Mouse (Mus musculus): ENCODE results near the gene Mfsd14b.

The Mfsd14b gene

DNA sequence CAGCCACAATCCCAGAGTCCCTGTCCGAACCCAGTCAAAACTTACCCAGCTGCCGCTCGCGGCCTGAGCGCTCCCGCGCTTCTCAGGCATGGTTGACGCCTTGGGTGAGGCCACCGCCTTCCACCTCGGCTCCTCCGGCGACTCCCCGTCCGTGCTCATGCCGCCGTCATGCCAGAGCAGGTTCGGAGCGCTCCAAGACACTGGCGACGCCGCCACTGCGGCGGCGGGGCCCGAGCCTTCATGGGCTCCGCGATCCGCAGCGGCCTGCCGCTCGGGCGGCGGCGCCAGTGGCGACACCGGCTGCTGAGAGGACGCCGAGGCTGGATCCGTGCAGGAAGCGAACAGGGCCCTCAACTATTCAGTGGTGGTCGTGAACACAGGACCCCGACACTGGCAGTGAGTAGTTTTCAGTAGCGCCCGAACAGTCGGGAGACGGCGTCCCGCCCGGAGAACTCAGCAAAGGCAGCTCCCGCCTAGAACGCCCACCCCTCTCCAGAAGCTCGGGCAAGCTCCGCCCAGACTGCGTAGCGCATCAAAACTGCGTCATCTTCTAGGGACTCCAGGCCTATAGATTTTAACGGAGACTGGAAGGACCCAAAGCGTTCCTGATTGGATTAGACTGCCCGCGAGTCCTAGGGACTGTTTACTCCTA lies at the start of gene Mfsd14b:
Gene Mfsd14b, minus strand, starts transcription at position 517 of the 652 bp plus-strand sequence.
- DNase-seq (ENCODE audit: low spot score in 2 of 2) = peak; percentile 88 to 90

DNA sequence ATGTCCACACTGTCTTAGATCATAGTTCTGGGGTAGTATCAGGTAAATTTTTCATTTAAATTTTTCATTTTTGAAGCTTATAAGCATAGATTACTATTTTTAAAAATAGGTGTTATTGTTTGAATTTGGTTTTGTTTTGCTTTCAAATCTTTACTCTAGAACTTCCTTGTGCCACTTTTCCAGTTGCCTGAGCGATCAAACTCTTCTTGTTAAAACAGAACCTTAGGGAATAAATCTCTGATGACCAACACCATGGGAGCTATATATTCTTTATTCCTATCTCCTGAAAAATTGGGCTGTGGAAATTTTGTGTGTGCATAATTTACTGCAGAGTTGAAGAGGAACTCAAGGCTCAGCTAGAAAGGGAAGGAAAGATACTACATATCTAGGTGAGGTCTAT lies 37.2 kb upstream of the Mfsd14b start, which contains the start of gene Olfr466:
Gene Olfr466, plus strand, starts transcription at position 301 of the 400 bp plus-strand sequence.
- DNase-seq (ENCODE audit: low spot score in 2 of 2) = no peak

DNA sequence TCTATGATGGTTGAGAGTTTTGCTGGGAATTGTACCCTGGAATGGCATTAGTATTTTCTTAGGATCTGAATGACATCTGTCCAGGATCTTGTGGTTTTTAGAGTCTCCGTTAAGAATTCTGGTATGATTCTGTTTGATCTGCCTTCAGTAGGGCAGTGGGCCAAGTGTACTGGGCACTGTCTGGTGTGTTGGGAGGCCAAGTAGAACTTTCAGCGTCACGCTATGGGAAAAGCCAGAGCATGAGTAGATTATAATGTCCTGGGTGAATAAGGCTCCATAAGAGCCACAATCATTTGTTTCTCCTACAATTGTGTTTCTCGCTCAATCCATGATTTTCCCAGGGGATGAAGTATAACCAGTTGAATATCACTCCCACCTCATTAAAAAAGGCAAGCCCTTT lies 25.0 kb upstream of the Mfsd14b start, which contains the start of gene Olfr465-ps1:
Gene Olfr465-ps1, plus strand, starts transcription at position 301 of the 400 bp plus-strand sequence.
- DNase-seq (ENCODE audit: low spot score in 2 of 2) = no peak

DNA sequence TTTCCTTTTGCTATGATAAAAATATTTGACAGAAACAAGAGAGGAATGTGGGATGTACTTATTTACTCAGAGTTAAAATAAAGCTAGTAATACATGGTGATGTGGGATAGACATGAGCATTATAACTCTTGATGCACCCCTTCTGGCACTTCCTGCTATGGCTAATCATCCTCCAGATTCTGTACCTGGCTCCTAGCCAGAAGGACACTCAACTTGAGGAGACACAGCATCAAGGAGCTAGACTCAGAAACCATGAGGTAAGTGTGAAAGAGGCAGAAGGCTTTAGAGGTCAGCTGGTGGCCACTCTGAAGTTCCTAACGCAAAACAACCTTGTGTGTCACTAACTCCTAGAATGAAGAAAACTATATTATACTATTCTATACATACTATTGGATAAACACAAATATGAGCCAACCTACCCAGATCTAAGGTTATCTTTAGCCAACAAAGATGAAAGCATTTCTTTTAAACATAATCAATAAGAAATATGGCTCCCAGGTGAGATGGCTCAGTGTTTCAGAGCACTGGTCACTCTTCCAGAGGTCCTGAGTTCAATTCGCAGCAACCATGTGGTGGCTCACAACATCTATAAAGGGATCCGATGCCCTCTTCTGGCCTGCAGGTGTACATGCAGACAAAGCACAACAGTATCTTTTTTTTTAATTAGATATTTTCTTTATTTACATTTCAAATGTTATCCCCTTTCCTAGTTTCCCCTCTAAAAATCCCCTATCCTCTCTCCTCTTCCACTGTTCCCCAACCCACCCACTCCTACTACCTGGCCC lies 14.5 kb upstream of the Mfsd14b start:
- DNase-seq (ENCODE audit: low spot score in 2 of 2) = no peak

DNA sequence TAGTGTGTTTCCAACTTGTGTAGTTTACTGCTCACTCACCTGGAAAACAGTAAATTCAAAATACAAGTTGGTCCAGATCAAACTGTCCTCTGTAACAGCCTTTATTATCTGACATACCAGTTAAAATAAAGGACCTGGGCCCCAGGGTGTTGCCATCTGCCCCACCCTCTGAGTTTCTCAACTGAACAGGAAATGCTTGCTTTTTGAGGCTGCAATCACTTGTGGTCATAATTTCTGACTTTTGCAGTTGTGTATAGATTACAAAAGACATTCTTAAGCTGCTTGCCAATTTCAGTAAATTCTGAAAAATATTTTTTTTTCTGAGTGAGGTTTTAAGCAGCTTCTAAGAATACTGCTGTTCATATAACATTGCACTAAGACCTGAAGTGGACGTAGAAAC lies 9.3 kb upstream of the Mfsd14b start:
- no peak for DNase-seq (ENCODE audit: low spot score in 2 of 2)

DNA sequence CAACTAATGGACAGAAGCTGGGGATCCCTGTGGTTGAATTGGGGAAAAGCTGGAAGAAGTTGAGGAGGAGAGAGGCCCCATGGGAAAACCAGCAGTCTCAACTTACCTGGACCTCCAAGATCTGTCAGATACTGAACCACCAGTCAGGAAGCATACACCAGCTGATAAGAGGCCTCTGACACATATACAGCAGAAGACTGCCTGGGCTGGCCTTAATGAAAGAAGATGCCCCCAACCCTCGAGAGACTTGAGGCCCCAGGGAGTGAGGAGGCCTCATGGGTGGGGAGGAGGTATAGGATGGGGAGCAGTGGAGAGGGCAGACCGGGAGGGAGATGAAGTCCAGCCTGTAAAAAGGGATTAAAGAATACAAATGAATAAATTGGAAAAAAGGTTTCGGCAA lies 8.2 kb upstream of the Mfsd14b start:
- DNase-seq (ENCODE audit: low spot score in 2 of 2) = no peak

- no peak for DNase-seq (ENCODE audit: low spot score in 2 of 2)
Measured at GRCm38 (mm10) chr13:65113239-65113638, 464 bp upstream of the Mfsd14b start.

DNA sequence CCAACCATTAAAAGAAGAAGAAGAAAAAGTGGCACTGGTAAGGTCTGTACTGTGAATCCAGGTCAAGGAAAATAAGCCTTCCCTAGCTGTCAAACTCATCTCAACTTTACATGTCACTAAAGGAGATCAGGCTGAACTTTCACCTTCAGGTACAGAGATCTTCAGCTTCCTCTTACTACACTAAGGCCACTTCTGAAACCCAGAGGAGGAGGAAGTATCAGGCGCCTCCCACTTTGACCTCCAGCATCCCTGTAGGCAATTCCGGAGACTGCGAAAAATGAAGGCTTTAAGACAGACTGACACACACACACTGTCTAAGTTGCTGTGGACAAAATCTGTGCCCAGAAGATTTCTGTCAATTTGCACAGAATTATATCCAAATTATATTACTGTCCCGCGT lies 814 bp downstream of the Mfsd14b start:
- DNase-seq (ENCODE audit: low spot score in 2 of 2) = no peak

- DNase-seq (ENCODE audit: low spot score in 2 of 2) = no peak
Measured at GRCm38 (mm10) chr13:65101232-65101631, 11.5 kb downstream of the Mfsd14b start.

DNA sequence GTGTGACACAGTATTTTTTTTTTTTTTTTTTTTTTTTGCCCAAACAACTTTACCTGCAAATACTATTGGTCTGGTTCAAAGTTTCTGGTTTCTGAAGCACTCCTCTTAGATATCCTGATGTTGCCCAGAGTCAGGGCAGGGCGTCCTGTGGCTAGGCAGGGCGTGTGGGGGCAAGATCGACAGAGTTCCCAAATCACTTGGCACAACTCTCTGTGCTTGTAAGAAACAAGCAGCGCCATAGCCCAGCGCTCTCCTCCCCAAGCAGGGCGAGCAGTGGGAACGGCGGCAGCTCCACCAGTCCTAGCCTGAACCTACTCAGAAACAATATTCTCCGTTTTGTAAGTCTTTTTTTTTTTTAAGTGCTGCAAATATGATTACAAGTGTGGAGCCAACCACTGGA lies 12.1 kb downstream of the Mfsd14b start:
- no peak for DNase-seq (ENCODE audit: low spot score in 2 of 2)

DNA sequence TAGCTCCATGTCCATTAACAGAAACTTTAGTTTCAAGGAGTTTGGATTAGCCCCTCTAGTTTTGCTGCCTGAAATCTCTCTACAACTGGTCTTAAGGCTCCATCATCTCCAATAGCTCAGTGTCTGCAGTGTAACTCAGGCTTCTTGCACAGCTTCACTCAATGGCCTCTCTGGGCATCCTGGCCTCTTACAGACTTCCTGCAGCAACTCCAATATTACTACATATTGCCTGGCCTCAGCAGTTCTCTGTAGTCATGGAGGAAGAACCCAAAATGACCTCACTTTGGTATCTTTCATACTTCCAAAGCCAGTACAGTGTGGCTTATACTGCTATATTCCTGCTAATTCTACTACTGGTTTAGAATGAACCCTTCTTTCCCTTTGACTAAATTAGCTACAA lies 15.8 kb downstream of the Mfsd14b start:
- no peak for DNase-seq (ENCODE audit: low spot score in 2 of 2)

DNA sequence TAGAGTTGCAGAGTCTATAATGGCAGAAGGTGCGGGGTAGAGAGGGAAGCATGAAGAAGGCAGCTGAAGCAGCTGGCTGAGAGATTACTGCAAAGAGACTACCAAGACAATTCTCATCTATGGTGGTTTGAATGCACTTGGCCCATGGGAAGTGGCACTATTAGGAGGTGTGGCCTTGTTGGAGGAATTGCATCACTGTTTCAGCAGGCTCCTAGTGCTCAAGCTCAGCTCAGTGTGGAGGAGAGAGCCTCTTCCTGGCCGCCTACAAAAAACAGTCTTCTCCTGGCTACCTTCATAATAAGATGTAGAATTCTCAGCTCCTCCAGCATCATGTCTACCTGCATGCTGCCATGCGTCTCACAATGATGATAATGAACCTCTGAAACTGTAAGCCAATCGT lies 16.9 kb downstream of the Mfsd14b start:
- no peak for DNase-seq (ENCODE audit: low spot score in 2 of 2)

GRCm38 (mm10) chr13:65069969-65070368 lies 42.8 kb downstream of the Mfsd14b start:
- DNase-seq (ENCODE audit: low spot score in 2 of 2) = no peak

DNA sequence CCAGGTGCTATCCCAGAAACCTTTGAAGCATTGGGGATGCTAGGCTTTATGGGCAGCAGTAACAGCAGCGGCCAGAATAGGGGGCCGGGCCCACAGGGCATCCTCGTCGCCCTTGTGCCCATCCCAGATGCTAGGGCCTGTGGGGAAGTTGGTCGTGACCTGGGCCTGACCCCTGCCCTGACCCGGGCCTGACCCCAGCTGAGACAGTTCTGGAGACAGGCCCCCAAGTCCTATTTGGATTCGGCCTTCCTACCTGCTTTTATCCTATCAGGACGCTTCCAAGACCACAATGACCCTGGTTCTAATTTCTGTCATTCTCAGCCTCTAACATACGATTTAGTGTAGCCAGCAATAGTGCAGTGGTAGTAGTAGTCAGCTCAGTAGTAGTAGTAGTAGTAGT lies 60.1 kb downstream of the Mfsd14b start, which contains the start of gene Prss47:
Gene Prss47, minus strand, starts transcription at position 101 of the 400 bp plus-strand sequence.
- no peak for DNase-seq (ENCODE audit: low spot score in 2 of 2)

DNA sequence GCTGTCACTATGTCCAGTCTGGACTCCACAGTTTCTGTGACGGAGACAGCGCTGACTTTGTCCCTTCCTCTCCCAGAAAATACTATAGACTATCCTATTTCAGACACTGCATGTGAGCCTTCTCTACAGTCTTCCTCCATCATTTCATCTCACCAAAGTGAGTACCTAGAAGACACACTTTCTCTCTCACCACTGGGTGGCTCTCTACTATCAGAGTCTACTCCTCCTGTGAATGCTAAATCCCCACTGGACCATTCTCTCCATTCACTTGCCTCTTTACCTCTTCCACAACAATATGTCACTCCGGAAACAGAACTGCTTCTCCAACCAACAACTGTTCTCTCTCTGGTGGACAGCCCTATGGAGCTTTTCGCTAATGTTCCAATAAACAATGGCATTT lies 77.7 kb downstream of the Mfsd14b start:
- DNase-seq (ENCODE audit: low spot score in 2 of 2) = no peak

DNA sequence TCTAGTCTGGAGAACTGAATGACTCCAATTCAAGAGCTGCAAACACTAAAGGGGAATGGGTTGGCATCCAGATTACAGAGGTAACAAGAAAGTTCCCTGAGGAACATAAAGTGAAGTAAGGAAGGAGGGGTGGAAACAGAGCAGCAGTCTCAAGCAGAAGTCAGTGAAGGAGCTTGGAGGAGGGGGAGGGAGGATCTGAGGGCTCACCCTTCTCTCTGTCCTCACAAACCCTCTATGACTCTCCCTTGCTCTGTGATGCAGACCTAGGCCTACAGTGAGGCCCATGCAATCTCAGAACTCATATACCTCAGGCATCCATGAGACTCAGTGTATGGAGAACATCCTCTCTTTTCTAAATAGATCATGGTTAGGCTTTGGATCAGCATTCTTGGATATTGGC lies 80.0 kb downstream of the Mfsd14b start, which contains the start of gene Spata31d1c:
Gene Spata31d1c, plus strand, starts transcription at position 301 of the 400 bp plus-strand sequence.
- DNase-seq (ENCODE audit: low spot score in 2 of 2) = no peak

Measured in frontal cortex, postnatal 14 days (tissue).